Mouse (Mus musculus): ENCODE results near the gene Fiz1. TPM values are rescaled to one million over a fixed set of nuclear protein-coding genes. Genes with fewer than 3 reads are reported as not detected.

The Fiz1 gene
- polyA plus RNA-seq, 1 experiment from 2014 or later = 37.0 TPM

DNA sequence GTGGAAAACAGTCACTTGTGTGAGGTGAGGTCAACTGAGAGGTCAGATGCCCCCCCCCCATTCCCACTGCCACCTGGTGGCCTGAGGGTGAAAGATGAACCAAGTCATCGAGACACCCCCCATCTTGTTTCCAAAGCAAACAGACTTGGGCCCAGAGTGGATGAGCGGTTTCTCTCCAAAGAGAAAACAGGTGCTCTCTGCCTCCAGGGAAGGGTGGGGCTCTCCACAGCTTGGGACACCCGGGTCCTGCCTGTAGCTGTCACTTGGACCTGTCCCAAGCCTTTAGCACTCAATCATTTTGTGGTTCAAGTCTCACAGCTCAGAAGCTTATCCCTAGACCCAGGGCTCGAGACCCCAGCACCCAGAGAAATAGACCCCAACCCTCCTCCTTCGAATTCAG is 51.0 kb downstream of the Fiz1 start:
- ATAC-seq (ENCODE audit: low FRiP score) = no peak
- 84% methylated on average over 5 of the region's 5 CpGs for WGBS
- 0 out of 2 replicates have a peak, but pooled peaks cover 5% of the 10 kb centered on the region for H3K27me3 ChIP-seq (replicated peaks)
- H3K4me1 ChIP-seq = 0 out of 2 replicates have a peak, but pooled peaks cover 4% of the 10 kb centered on the region
- H3K36me3 ChIP-seq = no peaks in the 10 kb centered on the region
- H3K4me3 ChIP-seq (replicated peaks) = no peak overlapping the region
- no peak overlapping the region for H3K4me2 ChIP-seq
- H3K27ac ChIP-seq (replicated peaks) = no peak overlapping the region
- no peaks in the 10 kb centered on the region for H3K9me3 ChIP-seq (replicated peaks)
- H3K9ac ChIP-seq (replicated peaks) = no peak overlapping the region

DNA sequence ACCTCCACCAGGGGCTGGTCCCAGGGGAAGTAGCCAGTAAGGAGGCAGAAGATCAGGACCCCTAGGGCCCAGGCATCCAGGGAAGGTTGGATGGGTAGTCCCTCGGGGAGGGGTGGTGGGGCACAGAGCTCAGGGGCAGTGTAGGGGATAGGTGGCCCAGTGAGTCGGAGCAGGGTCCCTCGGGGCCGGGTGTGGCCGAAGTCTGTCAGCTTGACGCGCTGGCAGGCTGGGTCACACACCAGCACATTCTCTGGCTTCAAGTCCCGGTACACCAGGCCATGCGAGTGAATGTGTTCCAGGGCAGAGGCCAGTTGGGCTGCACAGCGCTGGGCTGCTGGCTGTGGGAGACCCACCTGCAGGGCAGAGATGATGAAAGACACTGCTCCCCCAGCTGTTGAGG is 57.1 kb downstream of the Fiz1 start:
- no peak overlapping the region for H3K4me3 ChIP-seq (replicated peaks)
- no peaks in the 10 kb centered on the region for H3K4me1 ChIP-seq
- 83% methylated on average over 10 of the region's 10 CpGs for WGBS
- no peaks in the 10 kb centered on the region for H3K27me3 ChIP-seq (replicated peaks)
- no peak overlapping the region for H3K4me2 ChIP-seq
- H3K27ac ChIP-seq (replicated peaks) = no peak overlapping the region
- H3K9me3 ChIP-seq (replicated peaks) = no peaks in the 10 kb centered on the region
- ATAC-seq (ENCODE audit: low FRiP score) = no peak
- no peak overlapping the region for H3K9ac ChIP-seq (replicated peaks)
- H3K36me3 ChIP-seq = no peaks in the 10 kb centered on the region

Other genes starting within 250 kb of the Fiz1 start
- gene Fam71e2, start 243.4 kb downstream of the Fiz1 start, polyA plus RNA-seq (2015; fragmentation: Nextera tagmentation; extraction: Ambion mirVana) = not detected in 2 replicates
- gene Il11, start 231.8 kb downstream of the Fiz1 start, polyA plus RNA-seq (2015; fragmentation: Nextera tagmentation; extraction: Ambion mirVana) = 0.90 and 1.0 TPM in 2 replicates
- not detected in 2 replicates for gene Tmem190, start 231.8 kb downstream of the Fiz1 start, polyA plus RNA-seq (2015; fragmentation: Nextera tagmentation; extraction: Ambion mirVana)
- 6.8 and 9.9 TPM in 2 replicates for gene Tmem238, start 225.0 kb downstream of the Fiz1 start, polyA plus RNA-seq (2015; fragmentation: Nextera tagmentation; extraction: Ambion mirVana)
- 224 and 255 TPM in 2 replicates for gene Rpl28, start 221.8 kb downstream of the Fiz1 start, polyA plus RNA-seq (2015; fragmentation: Nextera tagmentation; extraction: Ambion mirVana)
- gene Ube2s, start 202.1 kb downstream of the Fiz1 start, polyA plus RNA-seq (2015; fragmentation: Nextera tagmentation; extraction: Ambion mirVana) = 252 and 275 TPM in 2 replicates
- gene Shisa7, start 170.0 kb downstream of the Fiz1 start, polyA plus RNA-seq (2015; fragmentation: Nextera tagmentation; extraction: Ambion mirVana) = 10.6 and 11.3 TPM in 2 replicates
- gene Isoc2b, start 144.4 kb downstream of the Fiz1 start, polyA plus RNA-seq (2015; fragmentation: Nextera tagmentation; extraction: Ambion mirVana) = 3.7 and 5.9 TPM in 2 replicates
- 0.51 and 0.79 TPM in 2 replicates for gene Isoc2a, start 137.5 kb downstream of the Fiz1 start, polyA plus RNA-seq (2015; fragmentation: Nextera tagmentation; extraction: Ambion mirVana)
- gene Gm36210, start 108.2 kb downstream of the Fiz1 start, polyA plus RNA-seq (2015; fragmentation: Nextera tagmentation; extraction: Ambion mirVana) = 0.23 and 0.37 TPM in 2 replicates
- gene Zfp628, start 99.5 kb downstream of the Fiz1 start, polyA plus RNA-seq (2015; fragmentation: Nextera tagmentation; extraction: Ambion mirVana) = 3.1 and 4.0 TPM in 2 replicates
- gene Nat14, start 92.7 kb downstream of the Fiz1 start, polyA plus RNA-seq (2015; fragmentation: Nextera tagmentation; extraction: Ambion mirVana) = 30.8 and 36.3 TPM in 2 replicates
- 1.00 and 1.8 TPM in 2 replicates for gene Ssc5d, start 88.9 kb downstream of the Fiz1 start, polyA plus RNA-seq (2015; fragmentation: Nextera tagmentation; extraction: Ambion mirVana)
- gene Sbk2, start 50.3 kb downstream of the Fiz1 start, polyA plus RNA-seq (2015; fragmentation: Nextera tagmentation; extraction: Ambion mirVana) = 0.14 TPM in 1 of 2 replicates, not detected in the other
- gene Sbk3, start 43.5 kb downstream of the Fiz1 start, polyA plus RNA-seq (2015; fragmentation: Nextera tagmentation; extraction: Ambion mirVana) = 0.32 and 0.35 TPM in 2 replicates
- 49.6 and 57.0 TPM in 2 replicates for gene Zfp579, start 18.5 kb downstream of the Fiz1 start, polyA plus RNA-seq (2015; fragmentation: Nextera tagmentation; extraction: Ambion mirVana)
- 7.3 and 9.9 TPM in 2 replicates for gene Zfp524, start 282 bp downstream of the Fiz1 start, polyA plus RNA-seq (2015; fragmentation: Nextera tagmentation; extraction: Ambion mirVana)
- 0.15 and 1.4 TPM in 2 replicates for gene Gm44973, start 799 bp upstream of the Fiz1 start, polyA plus RNA-seq (2015; fragmentation: Nextera tagmentation; extraction: Ambion mirVana)
- 6.4 and 7.0 TPM in 2 replicates for gene Zfp865, start 5.7 kb upstream of the Fiz1 start, polyA plus RNA-seq (2015; fragmentation: Nextera tagmentation; extraction: Ambion mirVana)
- gene Ccdc106, start 5.9 kb upstream of the Fiz1 start, polyA plus RNA-seq (2015; fragmentation: Nextera tagmentation; extraction: Ambion mirVana) = 60.0 and 75.7 TPM in 2 replicates
- not detected in 2 replicates for gene 4632433K11Rik, start 19.4 kb upstream of the Fiz1 start, polyA plus RNA-seq (2015; fragmentation: Nextera tagmentation; extraction: Ambion mirVana)
- gene Zfp784, start 23.7 kb upstream of the Fiz1 start, polyA plus RNA-seq (2015; fragmentation: Nextera tagmentation; extraction: Ambion mirVana) = 7.7 and 9.0 TPM in 2 replicates
- 90.7 and 101 TPM in 2 replicates for gene Zfp580, start 36.8 kb upstream of the Fiz1 start, polyA plus RNA-seq (2015; fragmentation: Nextera tagmentation; extraction: Ambion mirVana)
- gene U2af2, start 47.4 kb upstream of the Fiz1 start, polyA plus RNA-seq (2015; fragmentation: Nextera tagmentation; extraction: Ambion mirVana) = 94.2 and 105 TPM in 2 replicates
- 92.5 and 105 TPM in 2 replicates for gene Epn1, start 65.5 kb upstream of the Fiz1 start, polyA plus RNA-seq (2015; fragmentation: Nextera tagmentation; extraction: Ambion mirVana)
- gene Rfpl4, start 102.3 kb upstream of the Fiz1 start, polyA plus RNA-seq (2015; fragmentation: Nextera tagmentation; extraction: Ambion mirVana) = not detected in 2 replicates
- 0.47 and 0.60 TPM in 2 replicates for gene Rasl2-9, start 111.3 kb upstream of the Fiz1 start, polyA plus RNA-seq (2015; fragmentation: Nextera tagmentation; extraction: Ambion mirVana)
- 0.05 and 0.13 TPM in 2 replicates for gene Vmn1r55, start 135.0 kb upstream of the Fiz1 start, polyA plus RNA-seq (2015; fragmentation: Nextera tagmentation; extraction: Ambion mirVana)
- gene Vmn1r56, start 182.1 kb upstream of the Fiz1 start, polyA plus RNA-seq (2015; fragmentation: Nextera tagmentation; extraction: Ambion mirVana) = not detected in 2 replicates
- not detected in 2 replicates for gene Vmn1r57, start 203.8 kb upstream of the Fiz1 start, polyA plus RNA-seq (2015; fragmentation: Nextera tagmentation; extraction: Ambion mirVana)